Mouse (Mus musculus) natural killer cell, adult 2 months (primary cell): ENCODE data around the gene 2310022B05Rik.

Source experiments
- DNase-seq, 2 experiments: peaks; one replicate each; pipeline ENCODE4 v3.0.0; 2022; ENCODE audit warnings: low spot score in 2 of 2

The 2310022B05Rik gene

GRCm38 (mm10) chr8:124608239-124608971 lies 54.8 kb downstream of the 2310022B05Rik start:
- DNase-seq: no peak

- DNase-seq: no peak
Observed at GRCm38 (mm10) chr8:124604066-124604465, 59.1 kb downstream of the 2310022B05Rik start.

- no peak for DNase-seq
Observed at GRCm38 (mm10) chr8:124589393-124589792, 73.8 kb downstream of the 2310022B05Rik start.

- no peak for DNase-seq
Observed at GRCm38 (mm10) chr8:124586556-124586955, 76.6 kb downstream of the 2310022B05Rik start.
